Mouse (Mus musculus) ES-E14 (cell line): ENCODE data around the gene Mif4gd.

Experiments
- CHD2 ChIP-seq: IDR thresholded peaks from 2 replicates; pipeline ENCODE4 v1.6.1; 2014; ENCODE audit warnings: mild to moderate bottlenecking, low read depth, low read length, inconsistent platforms
- HCFC1 ChIP-seq: IDR thresholded peaks from 2 replicates; pipeline ENCODE4 v1.6.1; 2012; ENCODE audit warnings: low read length, inconsistent platforms, borderline replicate concordance; ENCODE audit not compliant: insufficient read depth
- MAFK ChIP-seq: IDR thresholded peaks from 2 replicates; pipeline ENCODE4 v1.6.1; 2014; ENCODE audit warnings: mild to moderate bottlenecking, low read depth, low read length, inconsistent platforms; ENCODE audit not compliant: insufficient read depth
- ZNF384 ChIP-seq: IDR thresholded peaks from 2 replicates; pipeline ENCODE4 v1.6.1; 2012; ENCODE audit warnings: low read depth, low read length, inconsistent platforms

DNA sequence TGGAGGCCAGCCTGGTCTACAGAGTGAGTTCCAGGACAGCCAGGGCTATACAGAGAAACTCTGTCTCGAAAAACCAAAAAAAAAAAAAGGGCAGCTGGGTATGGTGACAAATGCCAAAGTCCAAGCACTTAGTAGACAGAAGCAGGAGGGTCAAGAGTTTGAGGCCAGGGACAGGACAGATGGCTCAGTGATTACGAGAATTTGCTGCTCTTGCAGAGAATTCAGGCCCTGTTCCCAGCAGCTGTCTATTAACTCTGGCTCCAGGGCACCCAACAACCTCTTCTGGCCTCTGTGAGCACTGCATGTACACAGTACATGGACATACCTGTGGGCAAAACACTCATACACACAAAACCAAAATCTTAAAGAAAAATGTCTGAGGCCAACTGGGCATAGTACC, 5.2 kb upstream of the Mif4gd start:
- TF ChIP-seq MAFK, result no peak
- TF ChIP-seq CHD2, result no peak
- no peak for TF ChIP-seq ZNF384
- no peak for TF ChIP-seq HCFC1
